In genomic region chr9:45843780-45844179, GRCm38 (mm10) we compare ENCODE assay signal across 14 mouse cellular contexts.
"Had no signal": no experiment of that assay in that cellular context is flagged by ENCODE, and none has a peak within 500 bp of the region (broad histone marks: within the 10 kb centered on the region; RNA-seq: fewer than 3 reads in every experiment).

No protein-coding gene starts in this region.

- H3K27me3 ChIP-seq: midbrain, embryonic 13.5 days had no signal

- H3K36me3 ChIP-seq: liver, embryonic 13.5 days; midbrain, embryonic 10.5 days had no signal

- DNase-seq: kidney, adult 2 months; kidney, postnatal 25 days; layer of hippocampus, adult 9-11 months; liver, embryonic 13.5 days; lung, adult 2 months; lung, postnatal 14 days; lung, postnatal 4 days; right cerebral cortex, postnatal 14 days; right cerebral cortex, postnatal 4 days; thymus, postnatal 36 days had no signal

- H3K9me3 ChIP-seq: liver, embryonic 13.5 days; midbrain, embryonic 10.5 days; midbrain, embryonic 13.5 days had no signal

- ATAC-seq: midbrain, embryonic 13.5 days; midbrain, embryonic 16.5 days had no signal

- H3K4me3 ChIP-seq: layer of hippocampus, adult 2 months; liver, embryonic 13.5 days; midbrain, embryonic 10.5 days; midbrain, embryonic 13.5 days had no signal
